Mouse (Mus musculus) kidney, embryonic 14.5 days (tissue): Measurements from ENCODE around the gene Noxo1. TPM values are rescaled to one million over a fixed set of nuclear protein-coding genes. Genes with fewer than 3 reads are reported as not detected.

Source experiments
- polyA plus RNA-seq: library from polyadenylated mRNA; unstranded; fragments of >200 nt; fragmentation: Nextera tagmentation; extraction: Ambion mirVana; gene quantifications from 2 replicates; pipeline ENCODE4 v1.2.1, GENCODE M21; 2014

Noxo1 gene
- polyA plus RNA-seq, 1 experiment from 2014 or later = 3.5 TPM

Other genes starting within 250 kb of the Noxo1 start
- gene E4f1, start 225.9 kb upstream of the Noxo1 start, polyA plus RNA-seq = 21.6 and 23.2 TPM in 2 replicates
- 54.1 and 65.0 TPM in 2 replicates for gene Pgp, start 225.8 kb upstream of the Noxo1 start, polyA plus RNA-seq
- 0.71 and 1.6 TPM in 2 replicates for gene Bricd5, start 222.3 kb upstream of the Noxo1 start, polyA plus RNA-seq
- 36.4 and 36.9 TPM in 2 replicates for gene Mlst8, start 217.2 kb upstream of the Noxo1 start, polyA plus RNA-seq
- 1.6 and 1.8 TPM in 2 replicates for gene Caskin1, start 207.6 kb upstream of the Noxo1 start, polyA plus RNA-seq
- gene Traf7, start 168.3 kb upstream of the Noxo1 start, polyA plus RNA-seq = 69.0 and 88.5 TPM in 2 replicates
- gene Rab26, start 162.0 kb upstream of the Noxo1 start, polyA plus RNA-seq = 2.7 and 2.8 TPM in 2 replicates
- 16.7 and 31.6 TPM in 2 replicates for gene Pkd1, start 146.4 kb upstream of the Noxo1 start, polyA plus RNA-seq
- 48.3 and 55.4 TPM in 2 replicates for gene Tsc2, start 63.6 kb upstream of the Noxo1 start, polyA plus RNA-seq
- gene Nthl1, start 63.6 kb upstream of the Noxo1 start, polyA plus RNA-seq = 14.2 and 17.0 TPM in 2 replicates
- gene Slc9a3r2, start 45.9 kb upstream of the Noxo1 start, polyA plus RNA-seq = 86.1 and 95.5 TPM in 2 replicates
- gene Npw, start 37.8 kb upstream of the Noxo1 start, polyA plus RNA-seq = 0.66 TPM in 1 of 2 replicates, not detected in the other
- gene Zfp598, start 26.5 kb upstream of the Noxo1 start, polyA plus RNA-seq = 25.3 and 34.4 TPM in 2 replicates
- gene Syngr3, start 6.3 kb upstream of the Noxo1 start, polyA plus RNA-seq = 1.0 and 1.2 TPM in 2 replicates
- gene Gfer, start 78 bp upstream of the Noxo1 start, polyA plus RNA-seq = 48.1 and 54.4 TPM in 2 replicates
- 64.8 and 105 TPM in 2 replicates for gene Tbl3, start 11.4 kb downstream of the Noxo1 start, polyA plus RNA-seq
- 0.62 TPM in 1 of 2 replicates, not detected in the other for gene Rnf151, start 21.8 kb downstream of the Noxo1 start, polyA plus RNA-seq
- 1,741 and 1,827 TPM in 2 replicates for gene Rps2, start 21.9 kb downstream of the Noxo1 start, polyA plus RNA-seq
- gene Ndufb10, start 28.2 kb downstream of the Noxo1 start, polyA plus RNA-seq = 225 and 229 TPM in 2 replicates
- not detected in 2 replicates for gene Rpl3l, start 31.6 kb downstream of the Noxo1 start, polyA plus RNA-seq
- 35.2 and 39.0 TPM in 2 replicates for gene Msrb1, start 40.4 kb downstream of the Noxo1 start, polyA plus RNA-seq
- 32.7 and 35.9 TPM in 2 replicates for gene Hs3st6, start 56.8 kb downstream of the Noxo1 start, polyA plus RNA-seq
- 0.19 TPM in 1 of 2 replicates, not detected in the other for gene Meiob, start 108.1 kb downstream of the Noxo1 start, polyA plus RNA-seq
- gene Hagh, start 143.9 kb downstream of the Noxo1 start, polyA plus RNA-seq = 46.6 and 55.4 TPM in 2 replicates
- 30.4 and 34.1 TPM in 2 replicates for gene Fahd1, start 154.1 kb downstream of the Noxo1 start, polyA plus RNA-seq
- gene Igfals, start 169.8 kb downstream of the Noxo1 start, polyA plus RNA-seq = 0.49 and 1.0 TPM in 2 replicates
- gene Nubp2, start 190.1 kb downstream of the Noxo1 start, polyA plus RNA-seq = 57.1 and 61.8 TPM in 2 replicates
- gene Spsb3, start 190.4 kb downstream of the Noxo1 start, polyA plus RNA-seq = 32.1 and 36.8 TPM in 2 replicates
- 18.2 and 25.2 TPM in 2 replicates for gene Eme2, start 198.9 kb downstream of the Noxo1 start, polyA plus RNA-seq
- gene Mrps34, start 198.9 kb downstream of the Noxo1 start, polyA plus RNA-seq = 102 and 111 TPM in 2 replicates
- gene Nme3, start 200.3 kb downstream of the Noxo1 start, polyA plus RNA-seq = 84.6 and 99.5 TPM in 2 replicates
- gene Mapk8ip3, start 240.7 kb downstream of the Noxo1 start, polyA plus RNA-seq = 23.9 and 31.8 TPM in 2 replicates